ENCODE assay signal across 31 mouse cellular contexts in genomic region chr13:85720314-85720713, GRCm38 (mm10).
"Had no signal": no experiment of that assay in that cellular context is flagged by ENCODE, and none has a peak within 500 bp of the region (broad histone marks: within the 10 kb centered on the region; RNA-seq: fewer than 3 reads in every experiment).

No protein-coding gene starts in this region.

- H3K4me1 ChIP-seq: heart, embryonic 12.5 days; heart, embryonic 13.5 days; heart, embryonic 15.5 days; hindbrain, embryonic 10.5 days; hindbrain, embryonic 12.5 days; hindbrain, embryonic 13.5 days; hindbrain, embryonic 15.5 days; intestine, embryonic 15.5 days; kidney, embryonic 15.5 days had no signal

- H3K36me3 ChIP-seq: heart, embryonic 12.5 days; heart, embryonic 13.5 days; heart, embryonic 15.5 days; hindbrain, embryonic 10.5 days; hindbrain, embryonic 12.5 days; hindbrain, embryonic 13.5 days; hindbrain, embryonic 15.5 days; intestine, embryonic 15.5 days; kidney, embryonic 15.5 days had no signal

- H3K27ac ChIP-seq: heart, embryonic 13.5 days; heart, embryonic 15.5 days; hindbrain, embryonic 10.5 days; hindbrain, embryonic 12.5 days; hindbrain, embryonic 13.5 days; hindbrain, embryonic 14.5 days; hindbrain, embryonic 15.5 days; hindbrain, postnatal 0 days; intestine, embryonic 15.5 days; kidney, embryonic 15.5 days; kidney, postnatal 0 days; layer of hippocampus, adult 2 months; left cerebral cortex, adult 2 months had no signal

- DNase-seq: heart, postnatal 10 days; heart, postnatal 14 days; heart, postnatal 36 days; heart, postnatal 4 days; kidney, adult 11 months; kidney, adult 18-20 months; kidney, adult 2 months; kidney, adult 8-10 months; kidney, adult 9 months; kidney, postnatal 10 days; kidney, postnatal 14 days; kidney, postnatal 25 days; kidney, postnatal 36 days; kidney, postnatal 4 days; layer of hippocampus, adult 9-11 months; layer of hippocampus, postnatal 36 days had no signal

- H3K4me3 ChIP-seq: heart, embryonic 12.5 days; heart, embryonic 13.5 days; heart, embryonic 15.5 days; hindbrain, embryonic 10.5 days; hindbrain, embryonic 12.5 days; hindbrain, embryonic 13.5 days; hindbrain, embryonic 15.5 days; intestine, embryonic 15.5 days; kidney, embryonic 15.5 days; layer of hippocampus, adult 2 months; left cerebral cortex, adult 2 months had no signal

- H3K27me3 ChIP-seq: heart, embryonic 12.5 days; heart, embryonic 13.5 days; heart, embryonic 15.5 days; hindbrain, embryonic 12.5 days; hindbrain, embryonic 13.5 days; hindbrain, embryonic 15.5 days; intestine, embryonic 15.5 days; kidney, embryonic 15.5 days had no signal

- H3K4me2 ChIP-seq: heart, embryonic 11.5 days; heart, embryonic 12.5 days; heart, embryonic 13.5 days; heart, embryonic 15.5 days; hindbrain, embryonic 12.5 days; hindbrain, embryonic 13.5 days; hindbrain, embryonic 14.5 days; hindbrain, embryonic 15.5 days; intestine, embryonic 15.5 days; kidney, embryonic 15.5 days had no signal

- H3K9ac ChIP-seq: heart, embryonic 12.5 days; heart, embryonic 13.5 days; heart, embryonic 15.5 days; hindbrain, embryonic 12.5 days; hindbrain, embryonic 13.5 days; hindbrain, embryonic 14.5 days; hindbrain, embryonic 15.5 days; intestine, embryonic 15.5 days; kidney, embryonic 15.5 days had no signal

- H3K9me3 ChIP-seq: heart, embryonic 12.5 days; heart, embryonic 13.5 days; heart, embryonic 15.5 days; hindbrain, embryonic 10.5 days; hindbrain, embryonic 12.5 days; hindbrain, embryonic 13.5 days; hindbrain, embryonic 15.5 days; intestine, embryonic 15.5 days; kidney, embryonic 15.5 days had no signal
